Mouse (Mus musculus) bone marrow macrophage, adult 2 months (primary cell): ENCODE data around the gene Grk6.

Source experiments
- CTCF ChIP-seq: IDR thresholded peaks from 2 replicates; pipeline ENCODE4 v1.5.1; 2012; ENCODE audit warnings: low read depth, mild to moderate bottlenecking, low read length, moderate library complexity
- POLR2A ChIP-seq: IDR thresholded peaks from 2 replicates; pipeline ENCODE4 v1.6.1; 2012; ENCODE audit warnings: mild to moderate bottlenecking, low read depth, low read length, borderline replicate concordance

GRCm38 (mm10) chr13:55498906-55499305, 54.0 kb downstream of the Grk6 start:
- no peak for TF ChIP-seq CTCF
- TF ChIP-seq POLR2A = no peak
